Mouse (Mus musculus): ENCODE results near the gene Cfap52.

DNA sequence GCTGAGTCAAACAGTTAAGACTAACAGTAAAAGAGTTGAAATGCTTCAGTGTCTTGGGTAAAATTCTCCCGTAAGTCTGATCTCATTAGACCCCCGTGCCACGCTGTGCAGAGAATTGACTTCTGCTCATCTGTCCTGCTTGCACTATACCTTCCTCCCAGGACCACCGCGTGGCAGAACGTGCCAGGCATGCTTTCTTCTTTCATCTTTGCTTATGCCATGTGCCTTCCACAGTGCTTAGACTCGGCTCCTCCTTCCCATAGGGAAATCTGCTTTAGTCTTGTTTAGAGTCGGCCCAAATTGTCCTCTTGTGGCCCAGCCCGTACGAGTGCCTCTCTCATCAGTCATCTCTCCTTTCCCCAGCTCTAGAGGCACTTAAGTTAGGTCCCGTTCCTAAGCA lies 2.4 kb upstream of the Cfap52 start:
- TF ChIP-seq TAL1 (IDR thresholded peaks at IDR 0.05; ENCODE audit: low read length) (no peak), GATA1 (IDR thresholded peaks at IDR 0.05; ENCODE audit: low read length) (no peak)
